Mouse (Mus musculus): Measurements from ENCODE around the gene Tchp. TPM values are rescaled to one million over a fixed set of nuclear protein-coding genes. Genes with fewer than 3 reads are reported as not detected.

The Tchp gene
- polyA plus RNA-seq, 1 experiment from 2014 or later, result 2.4 TPM

GRCm38 (mm10) chr5:114738707-114739241 lies 31.2 kb downstream of the Tchp start:
- DNase-seq (peak; percentile 34), ATAC-seq (peak; percentile 86)
- H3K9ac ChIP-seq (replicated peaks), result no peak overlapping the region
- H3K36me3 ChIP-seq (replicated peaks; ENCODE audit: insufficient read depth, low read length), result peaks cover 83% of the 10 kb centered on the region
- H3K4me3 ChIP-seq (ENCODE audit: low read depth, low read length), result no peak overlapping the region
- H3K27me3 ChIP-seq (ENCODE audit: insufficient read depth, low read length), result no peaks in the 10 kb centered on the region
- no peaks in the 10 kb centered on the region; the same call in 1 of the 2 replicates for H3K4me1 ChIP-seq (ENCODE audit: insufficient read depth)
- no peaks in the 10 kb centered on the region for H3K9me3 ChIP-seq (ENCODE audit: low read length)
- no peak overlapping the region for H3K4me2 ChIP-seq (ENCODE audit: low read depth, low read length)
- TF ChIP-seq CTCF (IDR thresholded peaks at IDR 0.05; ENCODE audit: low read depth), result no peak
- TF ChIP-seq EP300 (IDR thresholded peaks at IDR 0.05; ENCODE audit: low read depth), result no peak
- 69% methylated on average over 12 of the region's 12 CpGs for WGBS (ENCODE audit: insufficient replicate concordance)
- peak overlapping the region; percentile 48 for H3K27ac ChIP-seq (ENCODE audit: low read depth)

- no peak for DNase-seq
- TF ChIP-seq EP300 (IDR thresholded peaks at IDR 0.05; ENCODE audit: low read depth), result no peak
- no peak for TF ChIP-seq CTCF (IDR thresholded peaks at IDR 0.05; ENCODE audit: low read depth)
- no peaks in the 10 kb centered on the region for H3K27me3 ChIP-seq (ENCODE audit: insufficient read depth, low read length)
- 66% methylated on average over 4 of the region's 4 CpGs for WGBS (ENCODE audit: insufficient replicate concordance)
- no peak overlapping the region for H3K9ac ChIP-seq (replicated peaks)
- no peaks in the 10 kb centered on the region; the same call in 1 of the 2 replicates for H3K4me1 ChIP-seq (ENCODE audit: insufficient read depth)
- no peak overlapping the region for H3K4me3 ChIP-seq (ENCODE audit: low read depth, low read length)
- ATAC-seq, result no peak
- H3K36me3 ChIP-seq (replicated peaks; ENCODE audit: insufficient read depth, low read length), result peaks cover 92% of the 10 kb centered on the region
- H3K4me2 ChIP-seq (ENCODE audit: low read depth, low read length), result no peak overlapping the region
- H3K27ac ChIP-seq (ENCODE audit: low read depth), result no peak overlapping the region
- H3K9me3 ChIP-seq (ENCODE audit: low read length), result no peaks in the 10 kb centered on the region
These were observed 33.0 kb downstream of the Tchp start for GRCm38 (mm10) chr5:114740595-114740994.

DNA sequence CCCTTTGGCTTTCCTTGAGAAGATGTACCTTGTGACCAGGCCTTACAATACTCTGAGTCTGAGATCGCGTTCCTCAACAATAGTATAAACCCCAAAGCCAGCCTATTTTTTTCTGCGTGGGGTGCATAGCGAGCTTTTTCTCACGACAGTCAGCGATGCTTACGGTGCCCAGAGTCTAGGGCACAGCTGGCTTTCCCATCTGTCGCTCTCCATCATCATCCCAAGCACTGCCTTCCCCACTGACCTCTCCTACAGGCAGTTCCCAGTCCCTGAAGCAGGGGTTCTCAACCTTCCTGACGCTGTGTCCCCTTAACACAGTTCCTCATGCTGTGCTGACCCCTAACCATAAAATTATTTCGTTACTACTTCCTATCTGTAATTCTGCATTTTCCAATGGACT lies 35.0 kb downstream of the Tchp start:
- no peak overlapping the region for H3K4me2 ChIP-seq (ENCODE audit: low read depth, low read length)
- TF ChIP-seq EP300 (IDR thresholded peaks at IDR 0.05; ENCODE audit: low read depth), result no peak
- H3K27ac ChIP-seq (ENCODE audit: low read depth), result no peak overlapping the region
- ATAC-seq, result no peak
- H3K9ac ChIP-seq (replicated peaks), result no peak overlapping the region
- WGBS (ENCODE audit: insufficient replicate concordance), result 94% methylated on average over 10 of the region's 10 CpGs
- no peak for DNase-seq
- no peaks in the 10 kb centered on the region for H3K9me3 ChIP-seq (ENCODE audit: low read length)
- H3K27me3 ChIP-seq (ENCODE audit: insufficient read depth, low read length), result no peaks in the 10 kb centered on the region
- peaks cover 81% of the 10 kb centered on the region for H3K36me3 ChIP-seq (replicated peaks; ENCODE audit: insufficient read depth, low read length)
- H3K4me3 ChIP-seq (ENCODE audit: low read depth, low read length), result no peak overlapping the region
- no peaks in the 10 kb centered on the region; the same call in 1 of the 2 replicates for H3K4me1 ChIP-seq (ENCODE audit: insufficient read depth)

DNA sequence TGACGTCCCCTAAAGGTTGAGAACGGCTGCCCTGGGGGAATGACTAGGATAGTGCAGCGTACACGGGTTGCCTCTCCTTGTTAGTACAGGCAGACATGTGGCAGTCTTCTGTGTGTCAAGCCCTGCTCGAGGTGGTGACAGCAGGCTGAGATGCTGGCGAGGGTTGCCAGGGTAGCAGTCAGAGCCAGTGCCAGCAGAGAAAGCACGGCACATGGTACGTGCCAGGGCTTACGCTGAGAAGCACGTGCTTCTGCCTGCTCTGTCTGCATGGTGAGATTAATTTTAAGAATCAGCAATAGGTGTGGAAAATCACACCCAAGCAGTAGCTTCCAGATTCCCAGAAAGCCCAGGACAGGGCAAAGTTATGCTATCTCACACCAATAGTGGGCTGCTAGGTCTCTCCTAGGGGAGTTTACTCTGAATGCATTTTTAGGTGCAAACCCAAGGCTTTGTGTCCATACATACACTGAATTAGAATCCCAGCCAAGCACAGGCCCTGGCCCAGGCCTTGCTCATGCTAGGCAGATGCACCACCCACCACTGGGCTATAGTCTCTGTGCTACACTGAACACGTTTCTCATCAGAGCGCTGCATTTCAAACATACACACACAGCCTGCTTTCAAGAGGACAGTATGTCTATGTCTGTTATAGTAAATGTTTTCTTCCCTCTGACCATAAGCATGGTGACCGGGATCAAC lies 35.6 kb downstream of the Tchp start:
- no peaks in the 10 kb centered on the region; the same call in 1 of the 2 replicates for H3K4me1 ChIP-seq (ENCODE audit: insufficient read depth)
- peaks cover 83% of the 10 kb centered on the region for H3K36me3 ChIP-seq (replicated peaks; ENCODE audit: insufficient read depth, low read length)
- no peak overlapping the region for H3K9ac ChIP-seq (replicated peaks)
- no peak overlapping the region for H3K4me2 ChIP-seq (ENCODE audit: low read depth, low read length)
- ATAC-seq, result no peak
- TF ChIP-seq EP300 (IDR thresholded peaks at IDR 0.05; ENCODE audit: low read depth) (no peak), CTCF (IDR thresholded peaks at IDR 0.05; ENCODE audit: low read depth) (no peak)
- no peaks in the 10 kb centered on the region for H3K27me3 ChIP-seq (ENCODE audit: insufficient read depth, low read length)
- DNase-seq, result no peak
- 91% methylated on average over 13 of the region's 13 CpGs for WGBS (ENCODE audit: insufficient replicate concordance)
- H3K9me3 ChIP-seq (ENCODE audit: low read length), result no peaks in the 10 kb centered on the region
- H3K4me3 ChIP-seq (ENCODE audit: low read depth, low read length), result no peak overlapping the region
- no peak overlapping the region for H3K27ac ChIP-seq (ENCODE audit: low read depth)

- Histone ChIP-seq H3K4me1 (ENCODE audit: insufficient read depth) (no peaks in the 10 kb centered on the region), H3K27me3 (ENCODE audit: insufficient read depth, low read length) (no peaks in the 10 kb centered on the region), H3K27ac (ENCODE audit: low read depth) (no peak overlapping the region), H3K4me2 (ENCODE audit: low read depth, low read length) (no peak overlapping the region), H3K4me3 (ENCODE audit: low read depth, low read length) (no peak overlapping the region), H3K9me3 (ENCODE audit: low read length) (no peaks in the 10 kb centered on the region), H3K36me3 (replicated peaks; ENCODE audit: insufficient read depth, low read length) (peaks cover 82% of the 10 kb centered on the region), H3K9ac (replicated peaks) (no peak overlapping the region)
- 88% methylated on average over 8 of the region's 8 CpGs for WGBS (ENCODE audit: insufficient replicate concordance)
- TF ChIP-seq EP300 (IDR thresholded peaks at IDR 0.05; ENCODE audit: low read depth), result no peak
- no peak for TF ChIP-seq CTCF (IDR thresholded peaks at IDR 0.05; ENCODE audit: low read depth)
- ATAC-seq (no peak), DNase-seq (no peak)
These were observed 36.1 kb downstream of the Tchp start for GRCm38 (mm10) chr5:114743697-114744090.

DNA sequence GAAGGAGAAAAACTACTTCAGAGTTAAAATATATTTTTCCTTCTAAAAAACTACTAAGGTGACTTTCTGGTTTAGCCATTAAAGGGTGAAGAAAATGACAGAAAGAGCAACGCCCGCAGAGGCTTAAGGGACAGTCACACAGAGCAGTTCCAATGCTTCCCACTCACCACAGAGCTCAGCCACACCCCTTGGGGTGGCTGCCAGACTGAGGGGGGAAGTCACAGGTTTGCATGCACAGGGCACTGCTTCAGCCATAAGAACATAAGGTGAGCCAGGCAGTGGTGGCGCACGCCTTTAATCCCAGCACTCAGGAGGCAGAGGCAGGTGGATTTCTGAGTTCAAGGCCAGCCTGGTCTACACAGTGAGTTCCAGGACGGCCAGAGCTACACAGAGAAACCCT lies 38.0 kb downstream of the Tchp start:
- peaks cover 83% of the 10 kb centered on the region for H3K36me3 ChIP-seq (replicated peaks; ENCODE audit: insufficient read depth, low read length)
- H3K27me3 ChIP-seq (ENCODE audit: insufficient read depth, low read length), result no peaks in the 10 kb centered on the region
- DNase-seq (no peak), ATAC-seq (no peak)
- 76% methylated on average over 5 of the region's 5 CpGs for WGBS (ENCODE audit: insufficient replicate concordance)
- H3K9ac ChIP-seq (replicated peaks), result no peak overlapping the region
- no peak overlapping the region for H3K27ac ChIP-seq (ENCODE audit: low read depth)
- TF ChIP-seq CTCF (IDR thresholded peaks at IDR 0.05; ENCODE audit: low read depth) (no peak), EP300 (IDR thresholded peaks at IDR 0.05; ENCODE audit: low read depth) (no peak)
- H3K4me1 ChIP-seq (ENCODE audit: insufficient read depth), result no peaks in the 10 kb centered on the region
- no peaks in the 10 kb centered on the region for H3K9me3 ChIP-seq (ENCODE audit: low read length)
- H3K4me2 ChIP-seq (ENCODE audit: low read depth, low read length), result no peak overlapping the region
- H3K4me3 ChIP-seq (ENCODE audit: low read depth, low read length), result no peak overlapping the region
